Mouse (Mus musculus) macrophage (primary cell): ENCODE data around the gene Mmp20. TPM values are rescaled to one million over a fixed set of nuclear protein-coding genes. Genes with fewer than 3 reads are reported as not detected.

Experiments
- polyA plus RNA-seq: library from polyadenylated mRNA; stranded (reverse); fragments of 250-400 nt; gene quantifications from 3 replicates; pipeline ENCODE4 v1.2.4, GENCODE M21; 2018; ENCODE audit warnings: inconsistent platforms

Mmp20 gene
- polyA plus RNA-seq, 1 experiment from 2014 or later = not detected

Other genes with a start within 250 kb of the Mmp20 start
- gene Mmp1b, start 240.2 kb upstream of the Mmp20 start, polyA plus RNA-seq = not detected in 3 replicates
- not detected in 3 replicates for gene Mmp3, start 182.4 kb upstream of the Mmp20 start, polyA plus RNA-seq
- 0.75 to 2.0 TPM in 2 of 3 replicates, not detected in the other for gene Mmp10, start 125.9 kb upstream of the Mmp20 start, polyA plus RNA-seq
- 18.4 to 37.2 TPM (median 33.4 TPM) in 3 replicates for gene Mmp8, start 69.8 kb upstream of the Mmp20 start, polyA plus RNA-seq
- gene Mmp27, start 56.8 kb upstream of the Mmp20 start, polyA plus RNA-seq = 61.4 to 88.0 TPM (median 78.8 TPM) in 3 replicates
- gene Mmp7, start 63.9 kb downstream of the Mmp20 start, polyA plus RNA-seq = not detected in 3 replicates
- gene Tmem123, start 135.8 kb downstream of the Mmp20 start, polyA plus RNA-seq = 69.1 to 94.1 TPM (median 88.5 TPM) in 3 replicates
- gene Birc2, start 208.8 kb downstream of the Mmp20 start, polyA plus RNA-seq = 10.9 to 18.8 TPM (median 13.6 TPM) in 3 replicates
- gene Birc3, start 245.0 kb downstream of the Mmp20 start, polyA plus RNA-seq = 21.4 to 66.0 TPM (median 37.6 TPM) in 3 replicates